Mouse (Mus musculus) olfactory bulb, adult 2 months (tissue): ENCODE measurements around the gene Vps36. TPM values are rescaled to one million over a fixed set of nuclear protein-coding genes. Genes with fewer than 3 reads are reported as not detected.

ENCODE experiments used
- H3K27ac ChIP-seq: fragments of 200-500 bp; 2 replicates; pipeline ENCODE4 v1.5.1; 2012; ENCODE audit warnings: low read depth, low read length; ENCODE audit not compliant: insufficient read depth
- H3K4me1 ChIP-seq: fragments of 200-500 bp; 2 replicates; pipeline ENCODE4 v1.6.1; 2012; ENCODE audit warnings: low read length; ENCODE audit not compliant: control insufficient read depth, insufficient read depth
- H3K4me3 ChIP-seq: fragments of 200-500 bp; 2 replicates; pipeline ENCODE4 v1.5.1; 2012; ENCODE audit warnings: mild to moderate bottlenecking, low read depth, low read length, moderate library complexity; ENCODE audit not compliant: insufficient read depth
- CTCF ChIP-seq: fragments of 200-500 bp; IDR thresholded peaks from 2 replicates; pipeline ENCODE4 v1.5.1; 2012; ENCODE audit warnings: low read depth, mild to moderate bottlenecking, low read length, moderate library complexity; ENCODE audit not compliant: insufficient read depth
- POLR2A ChIP-seq: fragments of 200-500 bp; IDR thresholded peaks from 2 replicates; pipeline ENCODE4 v1.6.1; 2012; ENCODE audit warnings: mild to moderate bottlenecking, low read depth, low read length, moderate library complexity; ENCODE audit not compliant: insufficient read depth
- WGBS: fragments of 180-500 bp; shearing (Covaris S2); methylation state at CpG from one replicate; pipeline ENCODE4 v1.1.7; 2018; 5-methylcytosine and 5-hydroxymethylcytosine counted together
- polyA plus RNA-seq: library from polyadenylated mRNA; stranded (reverse); fragments of >200 nt; gene quantifications from 2 replicates; pipeline ENCODE4 v1.2.4, GENCODE M21; 2012; ENCODE audit warnings: low replicate concordance; ENCODE audit not compliant: missing spikeins, insufficient read depth, insufficient read length

Vps36 gene
- polyA plus RNA-seq, 1 experiment, result not detected

GRCm38 (mm10) chr8:22245663-22246062 lies 53.1 kb downstream of the Vps36 start:
- Histone ChIP-seq H3K4me1 (no peaks in the 10 kb centered on the region), H3K27ac (no peak overlapping the region), H3K4me3 (no peak overlapping the region)
- WGBS, result 74% methylated on average over 1 of the region's 1 CpGs
- no peak for TF ChIP-seq CTCF
- no peak for TF ChIP-seq POLR2A

- H3K27ac ChIP-seq, result no peak overlapping the region
- TF ChIP-seq POLR2A, result no peak
- no peak for TF ChIP-seq CTCF
- no peaks in the 10 kb centered on the region for H3K4me1 ChIP-seq
- 37% methylated on average over 12 of the region's 12 CpGs for WGBS
- no peak overlapping the region for H3K4me3 ChIP-seq
Measured at GRCm38 (mm10) chr8:22247956-22248355, 55.3 kb downstream of the Vps36 start.

GRCm38 (mm10) chr8:22249080-22249479 lies 56.5 kb downstream of the Vps36 start:
- no peak for TF ChIP-seq POLR2A
- 71% methylated on average over 9 of the region's 9 CpGs for WGBS
- Histone ChIP-seq H3K4me3 (no peak overlapping the region), H3K27ac (no peak overlapping the region), H3K4me1 (no peaks in the 10 kb centered on the region)

- no peak overlapping the region for H3K27ac ChIP-seq
- WGBS, result 94% methylated on average over 18 of the region's 18 CpGs
- no peak overlapping the region for H3K4me3 ChIP-seq
- TF ChIP-seq POLR2A (no peak), CTCF (no peak)
- H3K4me1 ChIP-seq, result no peaks in the 10 kb centered on the region
Measured at GRCm38 (mm10) chr8:22258946-22259450, 66.4 kb downstream of the Vps36 start.

- Histone ChIP-seq H3K27ac (no peak overlapping the region), H3K4me3 (no peak overlapping the region), H3K4me1 (no peaks in the 10 kb centered on the region)
- 81% methylated on average over 12 of the region's 12 CpGs for WGBS
- TF ChIP-seq POLR2A (no peak), CTCF (no peak)
Measured at GRCm38 (mm10) chr8:22259531-22259930, 66.9 kb downstream of the Vps36 start.

GRCm38 (mm10) chr8:22260091-22260722 lies 67.6 kb downstream of the Vps36 start:
- Histone ChIP-seq H3K4me3 (no peak overlapping the region), H3K27ac (no peak overlapping the region), H3K4me1 (no peaks in the 10 kb centered on the region)
- WGBS, result 61% methylated on average over 9 of the region's 9 CpGs
- no peak for TF ChIP-seq CTCF
- no peak for TF ChIP-seq POLR2A

GRCm38 (mm10) chr8:22262267-22262666 lies 69.7 kb downstream of the Vps36 start:
- no peaks in the 10 kb centered on the region for H3K4me1 ChIP-seq
- TF ChIP-seq CTCF (no peak), POLR2A (no peak)
- no peak overlapping the region for H3K4me3 ChIP-seq
- H3K27ac ChIP-seq, result no peak overlapping the region
- 84% methylated on average over 3 of the region's 3 CpGs for whole genome bisulfite sequencing

- 61% methylated on average over 6 of the region's 6 CpGs for WGBS
- Histone ChIP-seq H3K27ac (no peak overlapping the region), H3K4me3 (no peak overlapping the region), H3K4me1 (no peaks in the 10 kb centered on the region)
- no peak for TF ChIP-seq CTCF
- TF ChIP-seq POLR2A, result no peak
Measured at GRCm38 (mm10) chr8:22264292-22264691, 71.7 kb downstream of the Vps36 start.

GRCm38 (mm10) chr8:22264787-22265186 lies 72.2 kb downstream of the Vps36 start:
- H3K4me3 ChIP-seq, result no peak overlapping the region
- TF ChIP-seq CTCF (no peak), POLR2A (no peak)
- no peaks in the 10 kb centered on the region for H3K4me1 ChIP-seq
- H3K27ac ChIP-seq, result no peak overlapping the region
- WGBS, result 48% methylated on average over 6 of the region's 6 CpGs

GRCm38 (mm10) chr8:22265194-22265593 lies 72.6 kb downstream of the Vps36 start:
- Histone ChIP-seq H3K4me3 (no peak overlapping the region), H3K27ac (no peak overlapping the region), H3K4me1 (no peaks in the 10 kb centered on the region)
- no peak for TF ChIP-seq CTCF
- 63% methylated on average over 1 of the region's 1 CpGs for WGBS
